Mouse (Mus musculus) liver, postnatal 0 days (tissue): Measurements from ENCODE around the gene Icam4. TPM values are rescaled to one million over a fixed set of nuclear protein-coding genes. Genes with fewer than 3 reads are reported as not detected.
"Not testable (repeated sequence)": the region's sequence is repeated elsewhere in the genome, so short reads cannot be mapped to it uniquely, and the experiment has no call there.

Experiments used
- ATAC-seq: fragments of 200-750 bp; cut with Nextera tagmentation; 2 replicates; pipeline ENCODE4 v1.8.0; 2017; ENCODE audit warnings: mild to moderate bottlenecking, moderate library complexity
- DNase-seq: peaks from one replicate; pipeline ENCODE4 v3.0.0-alpha.2; 2016
- H3K27ac ChIP-seq: fragments of 300-500 bp; sonication (generic); 2 replicates; pipeline ENCODE4 v1.5.1; 2014; ENCODE audit warnings: antibody characterized with exemption, moderate library complexity, mild to moderate bottlenecking, low read depth
- H3K27me3 ChIP-seq: fragments of 300-500 bp; sonication (generic); 2 replicates; pipeline ENCODE4 v1.6.1; 2014; ENCODE audit warnings: low read length, control low read depth, mixed read lengths; ENCODE audit not compliant: insufficient read depth
- H3K36me3 ChIP-seq: fragments of 300-500 bp; sonication (generic); replicated peaks from 2 replicates; pipeline ENCODE4 v1.6.1; 2014; ENCODE audit warnings: mild to moderate bottlenecking, control low read depth, low read length, moderate library complexity, mixed read lengths; ENCODE audit not compliant: insufficient read depth
- H3K4me1 ChIP-seq: fragments of 300-500 bp; sonication (generic); 2 replicates; pipeline ENCODE4 v1.6.1; 2014; ENCODE audit warnings: antibody characterized with exemption, mild to moderate bottlenecking, control low read depth; ENCODE audit not compliant: insufficient read depth
- H3K4me2 ChIP-seq: fragments of 300-500 bp; sonication (generic); 2 replicates; pipeline ENCODE4 v1.6.1; 2014; ENCODE audit warnings: low read depth, mild to moderate bottlenecking, low read length, moderate library complexity, mixed read lengths
- H3K4me3 ChIP-seq: fragments of 300-500 bp; sonication (generic); 2 replicates; pipeline ENCODE4 v1.5.1; 2014; ENCODE audit warnings: low read depth, low read length
- H3K9ac ChIP-seq: fragments of 300-500 bp; sonication (generic); replicated peaks from 2 replicates; pipeline ENCODE4 v1.6.1; 2014; ENCODE audit warnings: mild to moderate bottlenecking, moderate library complexity
- H3K9me3 ChIP-seq: fragments of 300-500 bp; sonication (generic); 2 replicates; pipeline ENCODE4 v1.6.1; 2016; ENCODE audit warnings: mild to moderate bottlenecking, control low read depth, low read length, mixed read lengths
- CTCF ChIP-seq: sonication (generic); IDR thresholded peaks from 2 replicates; pipeline ENCODE4 v1.5.1; 2016; ENCODE audit warnings: antibody characterized with exemption, low read depth
- EP300 ChIP-seq: IDR thresholded peaks from 2 replicates; pipeline ENCODE4 v1.6.1; 2016; ENCODE audit warnings: antibody characterized with exemption, low read depth, mild to moderate bottlenecking
- WGBS: fragments of 180-500 bp; shearing (Covaris S2); extraction: QIAGEN DNeasy Blood & Tissue Kit; methylation state at CpG from one replicate; pipeline ENCODE4 v1.1.7; 2014; ENCODE audit not compliant: insufficient replicate concordance; 5-methylcytosine and 5-hydroxymethylcytosine counted together
- polyA plus RNA-seq: library from polyadenylated mRNA; unstranded; fragments of >200 nt; fragmentation: Nextera tagmentation; extraction: Ambion mirVana; gene quantifications from 2 replicates; pipeline ENCODE4 v1.2.1, GENCODE M21; 2015

Icam4 gene
- polyA plus RNA-seq, 1 experiment from 2014 or later, result 57.7 TPM

DNA sequence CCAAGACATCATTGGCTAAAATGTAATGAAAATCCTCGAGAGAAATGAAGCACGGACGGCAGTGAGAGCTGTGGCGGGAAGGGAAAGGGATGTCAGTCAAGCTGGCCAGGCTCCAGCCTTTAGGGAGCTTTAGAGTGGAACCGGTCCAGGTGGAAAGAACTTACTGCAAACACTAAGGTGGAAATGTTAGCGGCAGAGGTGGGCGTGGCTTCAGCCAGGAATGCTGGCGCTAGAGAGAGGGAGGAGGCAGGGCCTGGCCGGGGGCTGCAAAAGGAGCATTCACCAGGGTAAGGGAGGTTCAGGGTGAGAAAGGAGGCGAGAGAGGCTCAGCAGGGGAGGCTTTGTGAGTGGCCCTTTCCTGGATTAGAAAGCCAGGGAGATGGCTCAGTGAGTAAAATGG is 38.3 kb upstream of the Icam4 start:
- Histone ChIP-seq H3K4me3 (no peak overlapping the region), H3K4me2 (peak overlapping the region; percentile 38; the same call in 1 of the 2 replicates), H3K9ac (no peak overlapping the region), H3K4me1 (peaks cover 4% of the 10 kb centered on the region; the same call in 1 of the 2 replicates), H3K9me3 (no peaks in the 10 kb centered on the region), H3K27ac (no peak overlapping the region), H3K36me3 (no peaks in the 10 kb centered on the region), H3K27me3 (no peaks in the 10 kb centered on the region)
- ATAC-seq (no peak), DNase-seq (no peak)
- 27% methylated on average over 10 of the region's 10 CpGs for WGBS
- TF ChIP-seq CTCF, result no peak
- no peak for TF ChIP-seq EP300

GRCm38 (mm10) chr9:20991587-20991986 is 37.6 kb upstream of the Icam4 start:
- Histone ChIP-seq H3K9me3 (no peaks in the 10 kb centered on the region), H3K27ac (no peak overlapping the region), H3K36me3 (no peaks in the 10 kb centered on the region), H3K9ac (no peak overlapping the region), H3K4me1 (peaks cover 4% of the 10 kb centered on the region; the same call in 1 of the 2 replicates), H3K4me3 (no peak overlapping the region), H3K27me3 (no peaks in the 10 kb centered on the region), H3K4me2 (no peak overlapping the region)
- no peak for ATAC-seq
- no peak for TF ChIP-seq CTCF
- no peak for TF ChIP-seq EP300
- no peak for DNase-seq
- WGBS, result 69% methylated on average over 4 of the region's 4 CpGs

GRCm38 (mm10) chr9:20993165-20993898 is 35.8 kb upstream of the Icam4 start:
- ATAC-seq (peak; percentile 53; the same call in 1 of the 2 replicates), DNase-seq (no peak)
- Histone ChIP-seq H3K4me3 (no peak overlapping the region), H3K27me3 (no peaks in the 10 kb centered on the region), H3K9ac (no peak overlapping the region), H3K4me1 (peaks cover 4% of the 10 kb centered on the region; the same call in 1 of the 2 replicates), H3K4me2 (no peak overlapping the region), H3K9me3 (no peaks in the 10 kb centered on the region), H3K27ac (no peak overlapping the region), H3K36me3 (no peaks in the 10 kb centered on the region)
- WGBS, result 68% methylated on average over 5 of the region's 5 CpGs
- TF ChIP-seq CTCF (no peak), EP300 (no peak)

GRCm38 (mm10) chr9:20995069-20995468 is 34.1 kb upstream of the Icam4 start:
- Histone ChIP-seq H3K27ac (no peak overlapping the region), H3K4me1 (peaks cover 4% of the 10 kb centered on the region; the same call in 1 of the 2 replicates), H3K4me3 (no peak overlapping the region), H3K36me3 (no peaks in the 10 kb centered on the region), H3K9me3 (no peaks in the 10 kb centered on the region), H3K27me3 (no peaks in the 10 kb centered on the region), H3K9ac (no peak overlapping the region), H3K4me2 (no peak overlapping the region)
- TF ChIP-seq EP300 (no peak), CTCF (peak; percentile 23)
- no peak for ATAC-seq
- WGBS, result 71% methylated on average over 3 of the region's 3 CpGs
- no peak for DNase-seq

- Histone ChIP-seq H3K27me3 (no peaks in the 10 kb centered on the region), H3K9me3 (no peaks in the 10 kb centered on the region), H3K9ac (no peak overlapping the region), H3K4me1 (peaks cover 3% of the 10 kb centered on the region; the same call in 1 of the 2 replicates), H3K36me3 (no peaks in the 10 kb centered on the region), H3K27ac (no peak overlapping the region), H3K4me3 (no peak overlapping the region), H3K4me2 (no peak overlapping the region)
- TF ChIP-seq CTCF (no peak), EP300 (no peak)
- 51% methylated on average over 8 of the region's 8 CpGs for WGBS
- no peak for DNase-seq
- no peak for ATAC-seq
Observed at GRCm38 (mm10) chr9:20997065-20997464, 32.1 kb upstream of the Icam4 start.

GRCm38 (mm10) chr9:20998337-20998736 is 30.8 kb upstream of the Icam4 start:
- not testable (repeated sequence) for H3K36me3 ChIP-seq, H3K4me1 ChIP-seq, H3K4me3 ChIP-seq, H3K4me2 ChIP-seq, H3K27ac ChIP-seq, H3K27me3 ChIP-seq, H3K9me3 ChIP-seq, DNase-seq, H3K9ac ChIP-seq, ATAC-seq
- WGBS, result 66% methylated on average over 1 of the region's 1 CpGs
- TF ChIP-seq CTCF, result peak; percentile 73
